In the genomic region with DNA sequence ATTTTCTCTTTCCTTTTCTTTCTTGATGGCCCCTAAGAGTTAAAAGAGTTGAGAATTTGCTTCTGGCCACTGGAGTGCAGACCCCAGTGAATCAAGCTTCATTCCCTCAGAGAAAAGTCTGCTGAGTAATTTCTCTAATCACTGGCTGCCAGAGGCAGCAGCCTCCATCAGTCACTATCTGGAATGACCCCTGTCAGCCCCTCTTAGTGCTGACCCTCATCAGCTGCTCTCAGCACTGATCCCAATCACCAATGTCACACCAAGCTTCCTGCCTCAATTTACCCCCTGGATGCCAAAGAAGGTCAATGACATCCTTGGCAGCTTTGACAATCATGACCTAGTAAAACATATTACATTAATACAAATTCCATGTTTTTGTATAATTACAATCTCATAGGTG, we compare ENCODE assay signal across 18 mouse cellular contexts. TPM values are rescaled to one million over a fixed set of nuclear protein-coding genes. Genes with fewer than 3 reads are reported as not detected.
DNase-seq lines count a peak whose midpoint lies in the region; ATAC-seq and TF ChIP-seq lines count a peak whose summit lies in the region.
"Had no signal": no experiment of that assay in that cellular context is flagged by ENCODE, and none has a peak within 500 bp of the region (broad histone marks: within the 10 kb centered on the region; RNA-seq: fewer than 3 reads in every experiment).

No protein-coding gene starts in this region.

- no peak for TF ChIP-seq CTCF in midbrain, postnatal 0 days (IDR thresholded peaks at IDR 0.05)

- peaks cover 14% of the 10 kb centered on the region for H3K4me1 ChIP-seq in forebrain, embryonic 10.5 days
- H3K4me1 ChIP-seq in forebrain, embryonic 14.5 days (ENCODE audit: control insufficient read depth, insufficient read depth, low read length) = no peaks in the 10 kb centered on the region; the same call in 1 of the 2 replicates
- peaks cover 6% of the 10 kb centered on the region; the same call in 1 of the 2 replicates for H3K4me1 ChIP-seq in forebrain, embryonic 13.5 days
- H3K4me1 ChIP-seq in hindbrain, embryonic 14.5 days (replicated peaks; ENCODE audit: control insufficient read depth, insufficient read depth, low read length) = peaks cover 8% of the 10 kb centered on the region
- no peaks in the 10 kb centered on the region for H3K4me1 ChIP-seq in midbrain, postnatal 0 days (ENCODE audit: insufficient read depth, low read length)

- peaks cover 42% of the 10 kb centered on the region for H3K36me3 ChIP-seq in forebrain, embryonic 10.5 days (replicated peaks)
- H3K36me3 ChIP-seq in forebrain, embryonic 14.5 days (ENCODE audit: control insufficient read depth, insufficient read depth, low read length) = peaks cover 18% of the 10 kb centered on the region
- H3K36me3 ChIP-seq in forebrain, embryonic 13.5 days (ENCODE audit: poor library complexity, severe bottlenecking) = peaks cover 38% of the 10 kb centered on the region
- H3K36me3 ChIP-seq in hindbrain, embryonic 14.5 days (replicated peaks; ENCODE audit: control insufficient read depth, insufficient read depth) = peaks cover 36% of the 10 kb centered on the region
- H3K36me3 ChIP-seq in midbrain, postnatal 0 days (ENCODE audit: insufficient read depth, low read length) = peaks cover 15% of the 10 kb centered on the region

- H3K27me3 ChIP-seq in forebrain, embryonic 10.5 days (ENCODE audit: poor library complexity, severe bottlenecking) = no peaks in the 10 kb centered on the region
- H3K27me3 ChIP-seq in forebrain, embryonic 14.5 days (replicated peaks; ENCODE audit: control insufficient read depth, insufficient read depth, low read length) = no peaks in the 10 kb centered on the region
- H3K27me3 ChIP-seq in forebrain, embryonic 13.5 days = no peaks in the 10 kb centered on the region
- H3K27me3 ChIP-seq in hindbrain, embryonic 14.5 days (ENCODE audit: control insufficient read depth, insufficient read depth, low read length) = no peaks in the 10 kb centered on the region
- no peaks in the 10 kb centered on the region for H3K27me3 ChIP-seq in midbrain, postnatal 0 days (ENCODE audit: insufficient read depth, low read length)

- H3K27ac ChIP-seq in forebrain, embryonic 10.5 days = peak overlapping the region; percentile 74
- no peak overlapping the region; the same call in 1 of the 2 replicates for H3K27ac ChIP-seq in forebrain, embryonic 14.5 days (ENCODE audit: low read depth, low read length)
- no peak overlapping the region; the same call in 1 of the 2 replicates for H3K27ac ChIP-seq in forebrain, embryonic 13.5 days
- 0 out of 2 replicates have a peak overlapping the region, but pooled peaks have one; percentile 32 for H3K27ac ChIP-seq in hindbrain, embryonic 14.5 days
- H3K27ac ChIP-seq in midbrain, postnatal 0 days (ENCODE audit: low read depth, low read length) = peak overlapping the region; percentile 43; the same call in 1 of the 2 replicates
- H3K27ac ChIP-seq: layer of hippocampus, adult 2 months; left cerebral cortex, adult 2 months; stomach, postnatal 0 days had no signal

- peaks cover 42% of the 10 kb centered on the region for H3K9me3 ChIP-seq in forebrain, embryonic 10.5 days
- H3K9me3 ChIP-seq in forebrain, embryonic 14.5 days (replicated peaks; ENCODE audit: control insufficient read depth, low read length) = peaks cover 33% of the 10 kb centered on the region
- H3K9me3 ChIP-seq in forebrain, embryonic 13.5 days (replicated peaks) = peaks cover 24% of the 10 kb centered on the region
- peaks cover 42% of the 10 kb centered on the region for H3K9me3 ChIP-seq in hindbrain, embryonic 14.5 days (ENCODE audit: control insufficient read depth, low read length)
- peaks cover 17% of the 10 kb centered on the region for H3K9me3 ChIP-seq in midbrain, postnatal 0 days (ENCODE audit: low read length)

- no peak overlapping the region for H3K4me2 ChIP-seq in forebrain, embryonic 14.5 days (ENCODE audit: low read length)
- no peak overlapping the region for H3K4me2 ChIP-seq in forebrain, embryonic 13.5 days
- H3K4me2 ChIP-seq in hindbrain, embryonic 14.5 days (replicated peaks) = no peak overlapping the region
- H3K4me2 ChIP-seq in midbrain, postnatal 0 days (ENCODE audit: low read depth, low read length, poor library complexity, severe bottlenecking) = no peak overlapping the region
- H3K4me2 ChIP-seq: liver, embryonic 11.5 days had no signal

- no peak overlapping the region for H3K9ac ChIP-seq in forebrain, embryonic 14.5 days (ENCODE audit: low read length)
- no peak overlapping the region for H3K9ac ChIP-seq in forebrain, embryonic 13.5 days
- H3K9ac ChIP-seq in hindbrain, embryonic 14.5 days = no peak overlapping the region
- no peak overlapping the region for H3K9ac ChIP-seq in midbrain, postnatal 0 days (replicated peaks; ENCODE audit: low read length, poor library complexity, severe bottlenecking)

- no peak for DNase-seq in forebrain, embryonic 10.5 days (ENCODE audit: extremely low spot score, low spot score)
- no peak for DNase-seq in forebrain, embryonic 14.5 days (ENCODE audit: low spot score)
- DNase-seq in hindbrain, embryonic 14.5 days (ENCODE audit: low spot score) = no peak
- DNase-seq in midbrain, postnatal 0 days (ENCODE audit: low spot score) = no peak
- DNase-seq in adrenal gland, adult (ENCODE audit: inconsistent age in 2 of 2, low spot score in 1 of 2) = no peak
- no peak for DNase-seq in adrenal gland, postnatal 10 days
- DNase-seq: adrenal gland, postnatal 36 days; cerebellum, adult 11-12 months; cerebellum, postnatal 25 days; kidney, adult 2 months; lung, postnatal 14 days had no signal

- no peak for ATAC-seq in forebrain, embryonic 14.5 days
- ATAC-seq in forebrain, embryonic 13.5 days = peak; percentile 24; the same call in 1 of the 2 replicates
- peak; percentile 56; the same call in 1 of the 2 replicates for ATAC-seq in hindbrain, embryonic 14.5 days (ENCODE audit: low FRiP score)
- peak; percentile 41; the same call in 1 of the 2 replicates for ATAC-seq in midbrain, postnatal 0 days (ENCODE audit: low FRiP score)
- ATAC-seq: activated CD4-positive, CD25-positive, alpha-beta regulatory T cell, adult 4 months; CD4-positive, CD25-positive, alpha-beta regulatory T cell, adult 4 months had no signal

- no peak overlapping the region; the same call in 1 of the 2 replicates for H3K4me3 ChIP-seq in forebrain, embryonic 10.5 days
- H3K4me3 ChIP-seq in forebrain, embryonic 14.5 days (ENCODE audit: low read depth, low read length) = no peak overlapping the region
- no peak overlapping the region for H3K4me3 ChIP-seq in forebrain, embryonic 13.5 days
- no peak overlapping the region for H3K4me3 ChIP-seq in hindbrain, embryonic 14.5 days (replicated peaks; ENCODE audit: low read length)
- H3K4me3 ChIP-seq in midbrain, postnatal 0 days (ENCODE audit: low read depth, low read length) = no peak overlapping the region
- H3K4me3 ChIP-seq: layer of hippocampus, adult 2 months; left cerebral cortex, adult 2 months had no signal

RNA-seq across cellular contexts. Expression of gene 2010315B03Rik, which starts 45.0 kb away (rescaled TPM):
- 9.9 and 10.0 TPM in 2 replicates for polyA plus RNA-seq in forebrain, embryonic 10.5 days (2016; fragmentation: Nextera tagmentation; extraction: Ambion mirVana)
- polyA plus RNA-seq in forebrain, embryonic 14.5 days (2014; fragmentation: Nextera tagmentation; extraction: Ambion mirVana) = 4.1 and 4.9 TPM in 2 replicates
- polyA plus RNA-seq in forebrain, embryonic 13.5 days (2015; fragmentation: Nextera tagmentation; extraction: Ambion mirVana) = 8.6 and 9.2 TPM in 2 replicates
- 6.4 and 10.7 TPM in 2 replicates for polyA plus RNA-seq in hindbrain, embryonic 14.5 days (2014; fragmentation: Nextera tagmentation; extraction: Ambion mirVana)
- total RNA-seq in midbrain, postnatal 0 days (2014; rRNA removed) = 9.7 and 17.3 TPM in 2 replicates
- polyA plus RNA-seq in midbrain, postnatal 0 days (2015; fragmentation: Nextera tagmentation; extraction: Ambion mirVana) = 13.1 and 13.6 TPM in 2 replicates
- 10 to 100 TPM; 17.6 to 22.8 TPM for total RNA-seq in adrenal gland, postnatal 10 days (2021)

Comparison
In these comparisons a context has a peak if more than half of its experiments do, and no peak if none do; other contexts are left out.
1. H3K27ac ChIP-seq: peak in forebrain, embryonic 10.5 days (single experiment), hindbrain, embryonic 14.5 days (single experiment) and midbrain, postnatal 0 days (single experiment); none in forebrain, embryonic 14.5 days (single experiment) and forebrain, embryonic 13.5 days (single experiment).